Mouse (Mus musculus) ES-Bruce4 (cell line): ENCODE data around the gene Rtn4r.

Experiments used
- CTCF ChIP-seq: IDR thresholded peaks from one replicate; pipeline ENCODE4 v1.8.1; 2011; ENCODE audit warnings: low read depth, low read length
- POLR2A ChIP-seq: IDR thresholded peaks from one replicate; pipeline ENCODE4 v1.8.1; 2011; ENCODE audit warnings: low read length; ENCODE audit not compliant: insufficient read depth

- TF ChIP-seq CTCF = no peak
- no peak for TF ChIP-seq POLR2A
Measured at GRCm38 (mm10) chr16:18084262-18084661, 43.2 kb upstream of the Rtn4r start.
